Mouse (Mus musculus) embryonic facial prominence, embryonic 11.5 days (tissue): Measurements from ENCODE around the gene Ryr1. TPM values are rescaled to one million over a fixed set of nuclear protein-coding genes. Genes with fewer than 3 reads are reported as not detected.

ENCODE experiments used
- ATAC-seq: fragments of 200-750 bp; cut with Nextera tagmentation; replicated peaks from 2 replicates; pipeline ENCODE4 v1.8.0; 2017; ENCODE audit warnings: low read depth; ENCODE audit not compliant: insufficient number of reproducible peaks, low FRiP score, low TSS enrichment
- DNase-seq: peaks from one replicate; pipeline ENCODE4 v3.0.0-alpha.2; 2015; ENCODE audit warnings: low spot score
- H3K27ac ChIP-seq: fragments of 300-500 bp; sonication (generic); replicated peaks from 2 replicates; pipeline ENCODE4 v1.5.1; 2014; ENCODE audit warnings: mild to moderate bottlenecking, low read depth, low read length, control low read depth
- H3K27me3 ChIP-seq: fragments of 300-500 bp; sonication (generic); 2 replicates; pipeline ENCODE4 v1.6.1; 2014; ENCODE audit warnings: mild to moderate bottlenecking, low read length, moderate library complexity, mixed read lengths; ENCODE audit not compliant: control insufficient read depth, insufficient read depth
- H3K36me3 ChIP-seq: fragments of 300-500 bp; sonication (generic); replicated peaks from 2 replicates; pipeline ENCODE4 v1.6.1; 2014; ENCODE audit warnings: low read depth, mild to moderate bottlenecking, low read length, moderate library complexity, mixed read lengths; ENCODE audit not compliant: control insufficient read depth, insufficient read depth
- H3K4me1 ChIP-seq: fragments of 300-500 bp; sonication (generic); 2 replicates; pipeline ENCODE4 v1.6.1; 2014; ENCODE audit warnings: low read length, mixed read lengths; ENCODE audit not compliant: control insufficient read depth, insufficient read depth
- H3K4me2 ChIP-seq: fragments of 300-500 bp; sonication (generic); 2 replicates; pipeline ENCODE4 v1.6.1; 2014; ENCODE audit warnings: low read depth, mild to moderate bottlenecking, control low read depth, low read length, moderate library complexity
- H3K4me3 ChIP-seq: fragments of 300-500 bp; sonication (generic); 2 replicates; pipeline ENCODE4 v1.5.1; 2014; ENCODE audit warnings: low read depth, low read length, control low read depth
- H3K9ac ChIP-seq: fragments of 300-500 bp; sonication (generic); replicated peaks from 2 replicates; pipeline ENCODE4 v1.6.1; 2014; ENCODE audit warnings: mild to moderate bottlenecking, control low read depth, low read length
- H3K9me3 ChIP-seq: fragments of 300-500 bp; sonication (generic); replicated peaks from 2 replicates; pipeline ENCODE4 v1.6.1; 2016; ENCODE audit warnings: mild to moderate bottlenecking, low read length, inconsistent platforms, mixed read lengths; ENCODE audit not compliant: control insufficient read depth
- WGBS: fragments of 180-500 bp; shearing (Covaris S2); extraction: QIAGEN DNeasy Blood & Tissue Kit; methylation state at CpG from one replicate; pipeline ENCODE4 v1.1.7; 2014; 5-methylcytosine and 5-hydroxymethylcytosine counted together
- polyA plus RNA-seq: library from polyadenylated mRNA; unstranded; fragments of >200 nt; fragmentation: Nextera tagmentation; extraction: Ambion mirVana; gene quantifications from 2 replicates; pipeline ENCODE4 v1.2.1, GENCODE M21; 2014

The Ryr1 gene
- polyA plus RNA-seq, 1 experiment from 2014 or later, result 0.98 TPM

DNA sequence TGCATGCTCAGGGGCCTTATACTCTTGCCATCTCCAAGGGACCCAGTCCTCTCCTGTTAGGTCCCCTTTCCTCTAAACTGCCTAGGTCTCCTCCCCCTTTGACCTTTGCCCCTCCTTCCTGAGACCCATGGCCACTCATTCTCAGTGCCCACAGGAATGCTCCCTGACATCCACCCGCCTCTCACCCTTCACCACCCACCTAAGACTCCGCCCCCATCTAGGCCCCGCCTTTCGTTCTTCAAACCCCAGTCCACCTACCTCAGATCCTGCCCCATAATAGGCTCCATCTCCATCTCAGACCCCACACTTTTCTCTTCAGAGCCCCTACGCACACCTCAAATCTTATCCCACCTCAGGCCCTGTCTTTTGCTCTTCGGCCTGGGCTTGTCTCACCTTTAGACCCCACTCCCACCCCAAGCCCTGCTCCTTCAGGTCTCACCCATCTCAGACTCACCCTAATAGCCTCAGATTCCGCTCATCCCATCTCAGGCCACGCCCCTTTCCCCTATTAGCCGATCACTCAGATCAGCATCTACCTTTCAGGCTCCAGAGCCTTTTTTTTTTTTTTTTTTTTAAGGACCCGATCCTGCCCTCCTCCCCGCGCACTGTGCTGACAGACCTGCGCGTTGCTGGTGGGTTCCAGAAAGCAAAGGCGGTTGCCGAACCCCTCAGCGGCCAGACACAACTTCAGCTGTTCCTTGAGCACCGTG is 6.7 kb downstream of the Ryr1 start:
- Histone ChIP-seq H3K4me2 (no peak overlapping the region), H3K9ac (no peak overlapping the region), H3K27ac (no peak overlapping the region), H3K9me3 (no peaks in the 10 kb centered on the region), H3K4me1 (no peaks in the 10 kb centered on the region), H3K4me3 (no peak overlapping the region), H3K36me3 (no peaks in the 10 kb centered on the region), H3K27me3 (no peaks in the 10 kb centered on the region)
- DNase-seq (no peak), ATAC-seq (no peak)
- WGBS, result 12% methylated on average over 18 of the region's 18 CpGs

- Histone ChIP-seq H3K4me3 (no peak overlapping the region), H3K4me2 (peak overlapping the region; percentile 37), H3K36me3 (no peaks in the 10 kb centered on the region), H3K4me1 (no peaks in the 10 kb centered on the region), H3K27me3 (no peaks in the 10 kb centered on the region), H3K9me3 (no peaks in the 10 kb centered on the region), H3K27ac (no peak overlapping the region), H3K9ac (peak overlapping the region; percentile 39)
- WGBS, result 29% methylated on average over 38 of the region's 38 CpGs
- ATAC-seq (peak; percentile 71), DNase-seq (peak; percentile 55)
Measured at GRCm38 (mm10) chr7:29108992-29109955, 15.7 kb downstream of the Ryr1 start.

DNA sequence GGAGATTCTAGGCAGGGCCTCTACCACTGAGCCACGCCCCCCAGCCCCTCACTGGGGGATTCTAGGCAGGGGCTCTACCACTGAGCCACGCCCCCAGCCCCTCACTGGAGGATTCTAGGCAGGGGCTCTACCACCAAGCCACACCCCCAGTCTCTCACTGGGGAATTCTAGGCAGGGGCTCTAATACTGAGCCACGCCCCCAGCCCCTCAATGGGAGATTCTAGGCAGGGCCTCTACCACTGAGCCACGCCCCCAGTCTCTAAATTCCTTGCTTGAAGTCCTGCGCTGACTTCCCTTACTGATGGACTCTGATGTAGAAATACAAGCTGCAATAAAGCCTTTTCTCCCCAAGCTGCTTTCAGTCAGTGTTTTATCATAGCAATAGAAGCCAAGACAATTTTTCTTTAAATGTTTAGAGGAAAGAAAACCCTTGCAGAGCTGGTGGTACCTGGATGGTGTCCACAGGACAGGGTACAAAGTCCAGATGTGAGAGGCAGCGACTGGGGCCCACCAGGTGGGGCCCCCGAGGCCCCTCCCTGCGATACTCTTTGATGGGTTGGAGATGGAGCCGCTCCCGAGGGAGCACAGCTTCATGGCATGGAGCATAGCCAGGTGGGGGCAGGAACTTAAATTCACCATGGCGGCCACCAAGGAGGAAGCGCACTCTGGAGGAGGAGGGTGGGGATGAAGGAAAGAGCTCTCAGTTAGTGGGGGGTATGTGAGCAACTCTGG is 23.5 kb downstream of the Ryr1 start:
- no peak overlapping the region for H3K4me3 ChIP-seq
- 89% methylated on average over 12 of the region's 12 CpGs for WGBS

DNA sequence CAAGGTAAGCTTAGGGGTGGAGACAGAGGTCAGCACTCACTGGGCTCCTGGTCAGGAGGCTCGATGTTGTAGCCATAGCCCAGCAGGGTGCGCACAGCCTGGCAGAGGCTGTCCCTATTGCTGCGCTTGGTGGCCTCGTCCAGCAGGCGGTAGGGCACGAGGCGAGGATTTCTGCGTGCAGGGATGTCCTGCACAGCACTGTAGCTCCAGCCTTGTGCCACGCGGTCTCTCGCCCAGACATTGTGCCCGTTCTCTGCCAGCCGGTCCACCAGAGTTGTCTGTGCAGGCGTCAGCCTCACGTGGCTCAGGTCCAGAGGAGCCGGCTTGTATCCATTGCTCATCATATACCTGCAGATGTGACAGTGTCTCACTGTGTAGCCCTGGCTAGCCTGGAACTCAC is 27.8 kb downstream of the Ryr1 start:
- no peak for ATAC-seq
- H3K4me3 ChIP-seq, result no peak overlapping the region
- H3K36me3 ChIP-seq, result no peaks in the 10 kb centered on the region
- no peak overlapping the region for H3K4me2 ChIP-seq
- H3K27ac ChIP-seq, result no peak overlapping the region
- no peaks in the 10 kb centered on the region for H3K9me3 ChIP-seq
- DNase-seq, result no peak
- no peak overlapping the region for H3K9ac ChIP-seq
- H3K27me3 ChIP-seq, result no peaks in the 10 kb centered on the region
- 87% methylated on average over 16 of the region's 16 CpGs for WGBS
- no peaks in the 10 kb centered on the region for H3K4me1 ChIP-seq

More for the DNA sequence above, 23.5 kb downstream of the Ryr1 start:
- Histone ChIP-seq H3K4me1 (no peaks in the 10 kb centered on the region), H3K36me3 (no peaks in the 10 kb centered on the region), H3K9me3 (no peaks in the 10 kb centered on the region), H3K9ac (no peak overlapping the region), H3K4me2 (no peak overlapping the region), H3K27ac (no peak overlapping the region), H3K27me3 (no peaks in the 10 kb centered on the region)
- DNase-seq (no peak), ATAC-seq (no peak)

DNA sequence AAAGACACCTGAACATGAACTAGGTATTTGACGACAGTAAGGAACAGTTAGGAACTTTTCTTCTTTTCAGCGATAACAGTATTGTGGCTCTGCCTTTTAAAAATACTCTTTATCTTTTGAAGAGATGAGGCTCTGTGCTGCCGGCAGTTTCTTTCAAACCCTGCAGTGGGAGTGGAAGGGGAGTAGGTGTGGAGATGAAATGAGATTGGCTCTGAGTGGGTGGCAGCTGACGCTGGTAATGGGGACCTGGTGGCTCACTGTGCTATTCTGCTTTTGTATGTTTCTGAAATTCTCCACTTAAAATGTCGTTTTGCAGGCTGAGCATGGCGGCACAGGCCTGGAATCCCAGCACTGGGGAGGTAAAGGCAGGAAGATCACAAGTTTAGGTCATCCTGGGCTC is 36.2 kb downstream of the Ryr1 start:
- WGBS, result 86% methylated on average over 6 of the region's 6 CpGs
- no peak overlapping the region for H3K27ac ChIP-seq
- ATAC-seq, result no peak

DNA sequence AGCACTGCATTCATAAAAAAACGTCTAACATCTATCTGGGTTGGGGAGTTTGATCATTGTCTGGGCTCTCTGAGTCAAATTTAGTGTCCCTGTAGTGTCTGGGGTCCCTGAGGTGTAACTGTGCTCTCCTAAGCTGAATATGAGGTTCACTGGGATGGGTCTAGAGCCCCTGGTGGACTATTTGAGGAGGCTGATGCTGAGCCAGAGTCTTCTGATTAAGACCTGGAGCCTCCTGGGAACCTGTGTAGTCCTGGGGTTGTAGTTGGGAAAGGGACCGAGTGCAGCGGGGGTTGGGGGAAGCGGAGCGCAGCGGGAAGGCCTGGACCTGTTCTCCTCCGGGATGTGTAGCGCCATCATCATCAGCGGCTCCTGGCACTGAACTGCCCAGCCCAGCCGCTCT is 38.1 kb downstream of the Ryr1 start:
- Histone ChIP-seq H3K36me3 (no peaks in the 10 kb centered on the region), H3K9me3 (no peaks in the 10 kb centered on the region), H3K4me3 (no peak overlapping the region), H3K4me2 (no peak overlapping the region), H3K27me3 (no peaks in the 10 kb centered on the region), H3K4me1 (no peaks in the 10 kb centered on the region), H3K9ac (no peak overlapping the region), H3K27ac (no peak overlapping the region)
- ATAC-seq, result no peak
- no peak for DNase-seq
- 89% methylated on average over 10 of the region's 10 CpGs for WGBS

More for the DNA sequence above, 36.2 kb downstream of the Ryr1 start:
- H3K4me3 ChIP-seq, result no peak overlapping the region
- no peak for DNase-seq
- no peak overlapping the region for H3K4me2 ChIP-seq
- no peak overlapping the region for H3K9ac ChIP-seq
- H3K4me1 ChIP-seq, result no peaks in the 10 kb centered on the region
- no peaks in the 10 kb centered on the region for H3K36me3 ChIP-seq
- no peaks in the 10 kb centered on the region for H3K27me3 ChIP-seq
- no peaks in the 10 kb centered on the region for H3K9me3 ChIP-seq

GRCm38 (mm10) chr7:29085981-29086380 is 39.0 kb downstream of the Ryr1 start:
- H3K27ac ChIP-seq, result no peak overlapping the region
- no peak for DNase-seq
- no peak overlapping the region for H3K4me2 ChIP-seq
- H3K9me3 ChIP-seq, result no peaks in the 10 kb centered on the region
- WGBS, result 88% methylated on average over 30 of the region's 30 CpGs
- no peaks in the 10 kb centered on the region for H3K27me3 ChIP-seq
- H3K36me3 ChIP-seq, result no peaks in the 10 kb centered on the region
- H3K4me3 ChIP-seq, result no peak overlapping the region
- no peak overlapping the region for H3K9ac ChIP-seq
- ATAC-seq, result no peak
- no peaks in the 10 kb centered on the region for H3K4me1 ChIP-seq
